Mouse (Mus musculus) heart, embryonic 14.5 days (tissue): ENCODE results near the gene Lman1l. TPM values are rescaled to one million over a fixed set of nuclear protein-coding genes. Genes with fewer than 3 reads are reported as not detected.

ENCODE experiments used
- ATAC-seq: fragments of 200-750 bp; cut with Nextera tagmentation; 2 replicates; pipeline ENCODE4 v1.8.0; 2017; ENCODE audit warnings: low read depth, moderate TSS enrichment; ENCODE audit not compliant: insufficient number of reproducible peaks, insufficient read depth, low FRiP score
- H3K27ac ChIP-seq, 2 experiments: fragments of 200-500 bp in 1 of 2; fragments of 300-500 bp in 1 of 2; sonication (generic) in 1 of 2; replicated peaks in 1 of 2; 2 replicates each; pipeline ENCODE4 v1.5.1; 2012 to 2014; ENCODE audit warnings: low read depth in 2 of 2, low read length in 2 of 2, control low read depth in 1 of 2, mild to moderate bottlenecking in 1 of 2, mixed read lengths in 1 of 2; ENCODE audit not compliant: control insufficient read depth in 1 of 2, insufficient read depth in 1 of 2
- H3K27me3 ChIP-seq: fragments of 300-500 bp; sonication (generic); 2 replicates; pipeline ENCODE4 v1.6.1; 2014; ENCODE audit warnings: mild to moderate bottlenecking, low read length, control low read depth; ENCODE audit not compliant: control insufficient read depth, insufficient read depth
- H3K36me3 ChIP-seq: fragments of 300-500 bp; sonication (generic); 2 replicates; pipeline ENCODE4 v1.6.1; 2014; ENCODE audit warnings: mild to moderate bottlenecking, control low read depth, low read length, mixed read lengths; ENCODE audit not compliant: control insufficient read depth, insufficient read depth
- H3K4me1 ChIP-seq, 2 experiments: fragments of 200-500 bp in 1 of 2; fragments of 300-500 bp in 1 of 2; sonication (generic) in 1 of 2; 2 replicates each; pipeline ENCODE4 v1.6.1; 2012 to 2014; ENCODE audit warnings: low read length in 2 of 2, control low read depth in 1 of 2, mixed read lengths in 1 of 2; ENCODE audit not compliant: control insufficient read depth in 2 of 2, insufficient read depth in 2 of 2
- H3K4me2 ChIP-seq: fragments of 300-500 bp; sonication (generic); 2 replicates; pipeline ENCODE4 v1.6.1; 2014; ENCODE audit warnings: mild to moderate bottlenecking, low read length
- H3K4me3 ChIP-seq, 2 experiments: fragments of 200-500 bp in 1 of 2; fragments of 300-500 bp in 1 of 2; sonication (generic) in 1 of 2; 2 replicates each; pipeline ENCODE4 v1.5.1; 2012 to 2014; ENCODE audit warnings: low read length in 2 of 2, mild to moderate bottlenecking in 2 of 2, control low read depth in 1 of 2, low read depth in 1 of 2, moderate library complexity in 1 of 2; ENCODE audit not compliant: control insufficient read depth in 1 of 2, insufficient read depth in 1 of 2
- H3K9ac ChIP-seq: fragments of 300-500 bp; sonication (generic); 2 replicates; pipeline ENCODE4 v1.6.1; 2014; ENCODE audit warnings: mild to moderate bottlenecking, low read length
- H3K9me3 ChIP-seq: fragments of 300-500 bp; sonication (generic); 2 replicates; pipeline ENCODE4 v1.6.1; 2016; ENCODE audit warnings: low read length, control low read depth; ENCODE audit not compliant: control insufficient read depth
- whole genome bisulfite sequencing: fragments of 180-500 bp; shearing (Covaris S2); extraction: QIAGEN DNeasy Blood & Tissue Kit; methylation state at CpG from one replicate; pipeline ENCODE4 v1.1.7; 2014; 5-methylcytosine and 5-hydroxymethylcytosine counted together
- polyA plus RNA-seq: library from polyadenylated mRNA; unstranded; fragments of >200 nt; fragmentation: Nextera tagmentation; extraction: Ambion mirVana; gene quantifications from 2 replicates; pipeline ENCODE4 v1.2.1, GENCODE M21; 2014

The Lman1l gene
- polyA plus RNA-seq, 1 experiment from 2014 or later, result 0.12 TPM

DNA sequence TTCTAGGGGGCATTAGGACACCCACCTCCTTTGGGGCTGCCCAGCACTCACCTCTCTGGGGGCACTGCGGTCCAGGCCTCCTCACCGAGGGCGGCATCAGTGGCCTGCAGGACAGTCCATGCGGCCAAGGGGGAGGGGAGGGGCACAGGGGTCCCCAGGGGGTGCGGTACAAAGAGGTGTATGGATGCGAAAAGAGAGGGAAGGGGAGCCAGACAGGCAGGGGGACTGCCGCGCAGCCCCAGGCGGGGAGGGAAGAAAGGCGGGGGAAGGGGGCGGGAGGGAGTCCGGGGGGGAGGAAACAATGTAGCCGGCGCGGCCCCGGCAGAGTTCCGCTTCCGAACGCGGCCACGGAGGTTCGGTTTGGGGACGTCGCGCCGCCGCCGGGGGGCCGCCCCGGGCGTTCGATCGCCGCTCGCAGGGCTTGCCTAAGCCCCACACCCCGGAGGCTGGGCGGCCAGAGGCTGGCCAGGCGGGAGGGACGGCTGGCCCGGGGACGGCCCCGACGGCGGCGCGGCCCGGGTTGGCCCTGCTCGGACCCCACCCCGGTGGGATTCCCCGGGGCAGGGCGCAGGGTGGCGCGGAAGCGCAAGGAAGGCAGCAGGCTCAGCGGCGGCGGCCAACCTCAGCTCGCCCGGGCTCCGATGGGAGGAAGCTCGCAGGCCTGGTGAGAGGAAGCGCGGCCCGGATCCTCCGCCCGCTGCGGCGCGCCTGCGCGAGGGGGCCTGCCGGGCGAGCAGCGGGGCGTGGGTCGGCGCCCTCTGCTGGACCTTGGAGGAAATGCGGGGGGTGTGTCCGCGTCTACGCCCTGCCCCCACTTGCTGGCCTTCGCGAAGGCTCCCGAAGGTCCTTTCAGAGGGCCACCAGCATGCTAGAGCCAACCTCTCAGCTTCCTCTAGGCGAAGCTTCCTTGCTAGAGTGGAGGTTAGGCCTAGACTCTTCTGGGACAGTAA lies 24.6 kb upstream of the Lman1l start:
- peaks cover 19 to 41% of the 10 kb centered on the region in 2 experiments for H3K4me1 ChIP-seq
- H3K27ac ChIP-seq, result peak overlapping the region; percentile 83 to 97
- H3K9me3 ChIP-seq, result no peaks in the 10 kb centered on the region
- under 1% methylated on average over 72 of the region's 85 CpGs for WGBS
- peaks cover 13% of the 10 kb centered on the region for H3K36me3 ChIP-seq
- no peaks in the 10 kb centered on the region for H3K27me3 ChIP-seq
- peak overlapping the region; percentile 99 for H3K9ac ChIP-seq
- peak; percentile 83 for ATAC-seq
- H3K4me3 ChIP-seq, result peak overlapping the region; percentile 71 to 98
- peak overlapping the region; percentile 93 for H3K4me2 ChIP-seq

DNA sequence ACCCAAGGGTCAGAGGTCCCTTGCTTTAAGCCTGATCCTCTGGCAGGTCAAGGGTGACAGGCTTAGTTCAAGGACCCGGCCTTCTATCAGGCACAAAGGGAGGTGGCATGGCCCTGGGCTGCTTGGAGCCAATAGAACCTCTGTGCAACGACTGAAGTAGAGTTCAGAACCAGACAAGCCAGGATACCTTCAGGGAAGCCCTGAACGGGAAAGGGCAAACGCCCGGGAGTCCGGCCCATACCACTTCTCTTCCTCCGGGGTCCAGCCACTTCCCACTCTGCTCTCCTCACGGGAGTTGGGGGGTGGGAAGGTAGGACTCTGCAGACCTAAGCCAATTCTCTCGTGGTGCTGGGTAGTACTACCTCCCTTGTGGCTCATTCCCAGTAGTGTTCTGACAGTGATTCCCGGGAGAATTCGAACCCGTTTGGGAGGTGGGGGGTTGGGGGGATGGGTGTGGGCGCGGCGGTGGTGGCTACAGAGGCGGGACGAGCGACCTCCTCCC lies 23.9 kb upstream of the Lman1l start:
- no peak for ATAC-seq

DNA sequence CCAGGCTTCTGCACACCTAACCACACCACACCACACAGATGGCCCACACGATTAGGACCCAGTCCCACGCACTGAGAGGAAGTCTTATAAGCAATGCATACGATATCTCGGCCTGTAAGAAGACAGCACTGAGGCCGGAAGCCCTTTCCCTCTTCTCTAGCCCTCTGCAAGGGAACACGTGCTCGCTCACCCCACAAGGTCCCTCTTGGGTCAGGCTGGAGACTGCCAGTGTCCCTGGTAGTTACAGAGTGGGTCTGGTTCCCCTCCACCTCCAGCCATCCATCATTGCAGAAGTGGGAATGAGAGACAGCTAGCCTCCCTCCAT lies 23.2 kb upstream of the Lman1l start:
- 47% methylated on average over 7 of the region's 7 CpGs for WGBS
- H3K36me3 ChIP-seq, result peaks cover 13% of the 10 kb centered on the region
- no peak for ATAC-seq
- no peak overlapping the region for H3K27ac ChIP-seq
- H3K9ac ChIP-seq, result peak overlapping the region; percentile 99
- peak overlapping the region; percentile 93 for H3K4me2 ChIP-seq
- H3K4me3 ChIP-seq, result peak overlapping the region; percentile 15 to 98
- H3K27me3 ChIP-seq, result no peaks in the 10 kb centered on the region
- peaks cover 32 to 55% of the 10 kb centered on the region in 2 experiments for H3K4me1 ChIP-seq
- no peaks in the 10 kb centered on the region for H3K9me3 ChIP-seq

More for the DNA sequence above, 23.9 kb upstream of the Lman1l start:
- peak overlapping the region; percentile 71 to 98 for H3K4me3 ChIP-seq
- H3K4me1 ChIP-seq, result peaks cover 26 to 49% of the 10 kb centered on the region in 2 experiments
- peak overlapping the region; percentile 93 for H3K4me2 ChIP-seq
- peak overlapping the region; percentile 99 for H3K9ac ChIP-seq
- 1% methylated on average over 17 of the region's 18 CpGs for WGBS
- peaks cover 13% of the 10 kb centered on the region for H3K36me3 ChIP-seq
- H3K27ac ChIP-seq, result peak overlapping the region in 1 of 2 experiments; percentile 97; a peak in 1 of 4 replicates
- no peaks in the 10 kb centered on the region for H3K9me3 ChIP-seq
- no peaks in the 10 kb centered on the region for H3K27me3 ChIP-seq

DNA sequence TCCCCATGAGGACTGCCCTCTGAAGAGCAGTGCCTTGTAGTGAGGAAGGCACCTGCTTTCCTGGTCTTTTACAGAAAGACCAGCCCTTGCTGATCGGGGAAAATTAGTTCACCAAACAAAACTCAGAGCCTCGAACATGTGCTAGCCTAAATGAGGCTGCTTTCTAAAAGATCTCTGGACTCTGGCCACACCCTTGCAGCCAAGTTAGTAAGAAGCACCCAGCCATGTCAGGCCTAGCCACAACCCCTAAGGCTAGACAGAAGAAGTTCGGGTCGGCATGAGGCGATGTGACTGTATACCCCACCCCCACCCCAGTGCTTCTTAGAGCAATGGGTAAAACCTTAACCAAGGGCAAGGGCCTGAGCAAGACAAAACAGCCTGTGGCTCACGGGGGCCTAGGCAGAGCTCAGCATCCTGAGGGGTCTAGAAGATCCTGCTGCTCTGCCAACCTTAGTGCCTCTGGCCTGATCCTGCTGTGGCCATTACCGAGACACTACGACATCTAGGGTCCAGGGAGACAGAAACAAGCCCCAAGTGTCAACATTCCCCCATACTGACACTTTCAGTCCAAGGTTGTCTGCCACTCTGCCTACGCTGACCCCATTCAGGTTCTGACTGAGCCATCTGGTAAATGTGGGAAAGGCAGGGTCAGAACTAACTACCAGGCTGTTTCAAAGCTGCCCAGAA lies 22.7 kb upstream of the Lman1l start:
- Histone ChIP-seq H3K27me3 (no peaks in the 10 kb centered on the region), H3K4me1 (peaks cover 37 to 60% of the 10 kb centered on the region in 2 experiments), H3K9ac (peak overlapping the region; percentile 99), H3K9me3 (no peaks in the 10 kb centered on the region), H3K4me3 (peak overlapping the region; percentile 15 to 98), H3K36me3 (peaks cover 13% of the 10 kb centered on the region), H3K27ac (no peak overlapping the region), H3K4me2 (peak overlapping the region; percentile 93)
- ATAC-seq, result no peak
- 75% methylated on average over 9 of the region's 9 CpGs for WGBS

DNA sequence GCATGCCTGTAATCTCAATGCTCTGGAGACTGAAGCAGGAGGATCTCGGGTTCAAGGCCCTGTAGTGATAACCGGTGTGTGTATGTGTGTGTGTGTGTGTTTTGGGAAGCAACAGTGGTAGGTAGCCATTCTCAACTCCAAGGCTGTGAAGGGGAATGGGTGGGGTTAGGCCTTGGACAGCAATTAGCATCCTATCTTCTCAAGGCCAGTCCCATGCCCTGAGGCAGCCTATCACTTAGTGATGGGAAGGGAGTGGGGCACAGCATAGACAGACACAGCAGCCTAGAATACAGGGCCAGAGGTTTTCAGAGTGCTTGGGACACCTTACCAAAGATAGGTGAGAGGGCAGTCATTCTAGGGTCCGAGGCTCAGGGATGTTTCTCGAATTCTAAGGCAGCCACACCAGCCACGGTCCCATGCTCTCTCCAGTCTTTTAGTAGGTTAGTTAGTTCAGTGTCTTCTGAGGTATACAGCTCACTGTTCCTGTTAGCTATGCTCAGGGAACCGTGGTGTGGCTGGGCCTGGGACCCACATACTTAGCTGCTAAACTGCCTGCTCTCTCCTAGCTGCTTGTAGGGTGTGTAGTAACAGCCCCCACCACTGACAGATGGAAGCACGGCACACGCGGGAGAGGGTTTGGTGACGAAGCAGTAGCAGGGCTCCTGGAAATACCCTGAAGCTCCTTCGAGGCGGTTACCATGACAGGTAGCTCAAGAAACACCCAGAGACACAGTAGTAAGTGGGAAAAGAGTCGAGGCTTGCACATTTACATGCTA lies 21.4 kb upstream of the Lman1l start:
- H3K27ac ChIP-seq, result no peak overlapping the region
- H3K4me1 ChIP-seq, result peaks cover 47 to 74% of the 10 kb centered on the region in 2 experiments
- 85% methylated on average over 13 of the region's 13 CpGs for WGBS
- ATAC-seq, result no peak
- H3K4me3 ChIP-seq, result no peak overlapping the region
- no peaks in the 10 kb centered on the region for H3K9me3 ChIP-seq
- H3K4me2 ChIP-seq, result no peak overlapping the region
- H3K36me3 ChIP-seq, result peaks cover 13% of the 10 kb centered on the region
- no peak overlapping the region for H3K9ac ChIP-seq
- H3K27me3 ChIP-seq, result no peaks in the 10 kb centered on the region

DNA sequence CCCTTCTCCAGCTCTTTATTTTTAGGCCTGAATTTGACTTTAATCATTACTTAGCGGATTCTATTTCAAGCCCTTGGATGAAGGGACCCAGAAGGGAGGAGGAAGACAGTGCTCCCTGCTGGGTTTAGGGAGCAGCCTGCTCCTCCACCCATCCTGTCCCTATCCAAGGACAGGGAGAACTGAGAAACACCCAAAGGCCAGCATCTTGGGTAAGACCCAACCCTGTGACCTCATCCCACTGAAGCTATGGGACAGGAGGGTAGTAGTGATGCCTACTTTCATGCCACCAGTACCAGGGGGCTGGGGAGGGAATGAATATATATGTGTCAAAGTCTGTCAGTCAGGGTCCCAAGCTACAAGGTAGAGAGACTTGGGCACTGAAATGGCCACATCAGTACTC lies 20.4 kb upstream of the Lman1l start:
- no peak for ATAC-seq
- peak overlapping the region; percentile 58 for H3K4me2 ChIP-seq
- H3K4me1 ChIP-seq, result peaks cover 48 to 79% of the 10 kb centered on the region in 2 experiments
- H3K27ac ChIP-seq, result peak overlapping the region in 1 of 2 experiments; percentile 75; a peak in 2 of 4 replicates
- H3K9me3 ChIP-seq, result no peaks in the 10 kb centered on the region
- WGBS, result 42% methylated on average over 1 of the region's 1 CpGs
- H3K27me3 ChIP-seq, result no peaks in the 10 kb centered on the region
- peaks cover 13% of the 10 kb centered on the region for H3K36me3 ChIP-seq
- H3K4me3 ChIP-seq, result no peak overlapping the region
- H3K9ac ChIP-seq, result peak overlapping the region; percentile 62

DNA sequence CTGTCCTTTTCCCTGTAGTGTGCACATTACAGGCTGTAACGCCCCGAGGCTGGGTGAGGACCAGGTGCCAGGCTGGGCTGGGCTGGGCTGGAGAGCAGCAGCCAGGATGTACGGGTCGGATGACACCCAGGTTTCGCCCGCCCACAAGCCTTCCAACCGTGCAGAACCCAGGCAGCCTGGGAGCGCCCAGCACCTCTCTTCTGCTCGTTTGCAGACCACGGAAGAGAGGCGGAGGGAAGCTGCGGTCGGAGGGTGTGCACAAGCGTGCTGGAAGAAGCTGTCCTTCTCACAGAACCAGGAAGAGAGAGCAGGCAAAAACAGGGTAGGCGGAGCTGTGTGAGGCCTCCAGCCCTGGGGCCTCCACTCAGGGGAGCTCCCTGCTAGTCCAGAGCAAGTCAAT lies 19.8 kb upstream of the Lman1l start:
- ATAC-seq, result no peak
- Histone ChIP-seq H3K27ac (peak overlapping the region; percentile 52 to 75), H3K4me1 (peaks cover 48 to 75% of the 10 kb centered on the region in 2 experiments), H3K27me3 (no peaks in the 10 kb centered on the region), H3K9ac (peak overlapping the region; percentile 62), H3K4me3 (peak overlapping the region; percentile 5 to 20; a peak in 1 of 4 replicates), H3K4me2 (peak overlapping the region; percentile 58), H3K36me3 (peaks cover 13% of the 10 kb centered on the region), H3K9me3 (no peaks in the 10 kb centered on the region)
- WGBS, result 13% methylated on average over 15 of the region's 15 CpGs
